Mouse (Mus musculus) ES-E14 (cell line): Measurements from ENCODE around the gene Tgfbi.

Experiments used
- HCFC1 ChIP-seq: IDR thresholded peaks from 2 replicates; pipeline ENCODE4 v1.6.1; 2012; ENCODE audit warnings: low read length, inconsistent platforms, borderline replicate concordance; ENCODE audit not compliant: insufficient read depth
- MAFK ChIP-seq: IDR thresholded peaks from 2 replicates; pipeline ENCODE4 v1.6.1; 2014; ENCODE audit warnings: mild to moderate bottlenecking, low read depth, low read length, inconsistent platforms; ENCODE audit not compliant: insufficient read depth
- ZC3H11A ChIP-seq: IDR thresholded peaks from 2 replicates; pipeline ENCODE4 v1.6.1; 2012; ENCODE audit warnings: low read depth, mild to moderate bottlenecking, inconsistent platforms, low read length, borderline replicate concordance
- ZNF384 ChIP-seq: IDR thresholded peaks from 2 replicates; pipeline ENCODE4 v1.6.1; 2012; ENCODE audit warnings: low read depth, low read length, inconsistent platforms

GRCm38 (mm10) chr13:56612331-56612730, 3.0 kb downstream of the Tgfbi start:
- TF ChIP-seq HCFC1 (no peak), ZC3H11A (no peak), ZNF384 (no peak), MAFK (no peak)
